Mouse (Mus musculus): ENCODE measurements around the gene Slc44a3.

Slc44a3 gene

DNA sequence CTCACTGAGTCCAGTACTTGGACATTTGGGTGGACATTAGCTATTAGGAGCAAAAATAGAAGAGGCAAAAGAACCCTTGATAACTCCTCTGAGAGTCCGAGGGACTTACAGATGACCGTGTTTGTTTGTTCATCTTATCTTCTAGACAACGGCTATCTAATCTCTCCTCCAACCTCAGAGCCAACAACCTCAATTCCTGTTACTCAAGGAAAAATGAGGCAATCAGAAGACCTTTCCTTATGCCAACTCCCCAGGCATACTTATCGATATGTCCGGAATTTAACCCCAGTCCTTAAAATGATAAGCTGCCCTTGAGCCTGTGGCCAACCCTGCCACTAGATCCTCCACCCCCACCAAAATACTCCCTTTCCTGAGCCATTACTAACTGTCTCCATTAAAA lies 31.5 kb downstream of the Slc44a3 start:
- no peak for DNase-seq (ENCODE audit: low read depth, low spot score)

DNA sequence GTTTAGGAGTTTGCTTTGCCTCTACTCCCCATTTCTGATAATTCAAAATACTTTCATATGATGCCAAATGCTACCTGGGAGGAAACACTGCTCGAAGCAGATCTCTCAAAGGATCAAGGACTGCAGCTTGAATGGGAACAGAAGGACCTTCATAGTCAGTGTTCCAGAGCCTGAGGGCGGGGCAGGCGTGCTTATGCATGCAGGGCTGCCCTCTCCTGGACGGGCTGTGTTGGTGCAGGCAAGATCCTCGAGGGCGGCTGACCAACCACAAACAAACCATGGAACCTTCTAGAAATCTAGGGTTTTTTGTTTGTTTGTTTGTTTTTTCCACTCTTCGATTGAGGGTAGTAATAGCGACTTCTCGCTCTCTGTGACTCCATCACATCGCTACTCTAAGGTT lies 32.0 kb downstream of the Slc44a3 start:
- DNase-seq (ENCODE audit: low read depth, low spot score) = peak; percentile 78

- no peak for DNase-seq (ENCODE audit: low read depth, low spot score)
Measured at GRCm38 (mm10) chr3:121493997-121494421, 38.2 kb downstream of the Slc44a3 start.

GRCm38 (mm10) chr3:121492026-121492425 lies 40.2 kb downstream of the Slc44a3 start:
- no peak for DNase-seq (ENCODE audit: low read depth, low spot score)

DNA sequence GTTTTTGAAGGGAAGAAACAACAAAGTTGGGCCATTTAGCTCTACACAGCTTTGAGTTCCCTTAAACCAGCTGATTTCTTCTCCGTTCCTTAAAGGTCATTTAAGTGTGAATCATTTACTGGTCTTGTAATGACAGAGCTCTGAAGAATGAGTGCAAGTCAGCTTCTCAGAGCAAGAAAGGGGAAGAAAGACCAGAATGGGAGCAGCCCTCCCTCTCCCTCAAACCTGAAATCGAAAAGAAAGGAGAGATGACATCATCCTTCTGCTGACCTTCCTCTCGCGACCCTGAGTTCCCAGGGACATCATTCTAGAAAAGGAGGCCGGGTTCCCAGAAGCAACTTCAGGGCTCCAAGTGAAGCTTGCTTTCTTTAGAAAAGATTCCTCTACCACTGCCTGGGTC lies 41.3 kb downstream of the Slc44a3 start:
- DNase-seq (ENCODE audit: low read depth, low spot score) = no peak

DNA sequence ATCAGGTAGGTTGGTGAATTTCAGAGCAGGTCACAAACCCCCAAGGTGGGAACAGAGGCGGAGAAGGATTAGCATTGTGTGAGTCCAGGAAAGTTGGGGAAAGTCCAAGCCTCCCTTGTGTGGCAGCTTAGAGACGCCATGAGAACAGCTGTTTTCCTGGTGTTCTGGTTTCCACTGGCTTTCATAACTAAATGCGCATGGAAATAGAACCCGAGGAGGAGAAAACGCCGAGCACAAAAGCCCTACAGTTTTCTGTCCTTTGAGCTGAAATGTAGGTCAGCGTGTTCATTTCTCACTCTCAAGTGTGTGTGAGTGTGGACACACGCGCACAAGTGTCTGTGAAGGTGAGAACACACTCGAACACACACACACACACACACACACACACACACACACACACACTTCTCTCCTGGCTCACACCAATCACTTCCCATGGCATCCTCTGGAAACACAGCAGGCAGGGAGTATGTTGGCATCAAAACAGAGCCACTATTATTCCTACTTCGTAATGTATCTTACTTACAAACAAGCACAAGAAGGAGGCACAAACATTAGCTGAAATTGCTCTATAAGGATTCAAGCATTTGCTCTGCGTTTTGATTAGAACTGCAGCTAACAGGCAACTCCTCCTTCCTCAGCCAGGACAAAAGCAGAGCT lies 42.6 kb downstream of the Slc44a3 start:
- no peak for DNase-seq (ENCODE audit: low read depth, low spot score)

DNA sequence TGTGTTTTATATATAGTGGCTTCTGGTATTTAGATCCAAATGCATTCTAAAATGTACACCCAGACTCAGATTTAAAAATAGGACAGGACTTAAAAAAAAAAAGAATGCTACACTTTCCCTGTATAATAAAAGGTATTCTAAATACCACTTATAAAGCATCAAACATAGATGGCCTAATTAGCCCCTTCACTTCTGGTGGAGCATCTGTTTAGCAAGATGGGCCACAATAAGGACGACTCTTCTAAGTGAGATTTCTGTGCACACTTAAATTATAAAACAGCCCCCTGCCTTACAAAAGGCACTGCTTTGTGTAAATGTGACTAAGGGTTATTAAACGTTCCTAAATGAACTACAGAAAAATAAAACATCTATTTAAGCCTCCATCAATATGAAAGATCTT lies 47.0 kb downstream of the Slc44a3 start:
- DNase-seq (ENCODE audit: low read depth, low spot score) = no peak

- no peak for DNase-seq (ENCODE audit: low read depth, low spot score)
Measured at GRCm38 (mm10) chr3:121483266-121484161, 48.7 kb downstream of the Slc44a3 start.

DNA sequence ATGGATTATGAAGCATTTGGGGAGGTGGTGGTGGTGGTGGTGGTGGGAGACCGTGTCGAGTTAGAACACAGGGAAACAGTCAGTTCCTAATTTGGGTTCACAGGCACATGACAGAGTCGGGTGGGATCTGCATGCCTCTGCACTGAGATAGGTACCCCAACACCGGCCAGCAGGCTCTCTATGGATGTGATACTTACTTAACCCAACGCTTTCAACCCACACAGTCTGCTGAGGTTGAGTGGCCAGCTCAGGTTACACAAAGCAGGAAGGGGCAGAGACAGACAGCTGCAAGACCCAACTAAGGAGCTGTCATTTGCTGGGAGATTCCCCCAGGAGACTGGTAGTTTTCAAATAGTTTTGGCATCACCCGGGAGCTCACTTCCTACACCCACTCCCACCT lies 50.6 kb downstream of the Slc44a3 start:
- DNase-seq (ENCODE audit: low read depth, low spot score) = no peak

DNA sequence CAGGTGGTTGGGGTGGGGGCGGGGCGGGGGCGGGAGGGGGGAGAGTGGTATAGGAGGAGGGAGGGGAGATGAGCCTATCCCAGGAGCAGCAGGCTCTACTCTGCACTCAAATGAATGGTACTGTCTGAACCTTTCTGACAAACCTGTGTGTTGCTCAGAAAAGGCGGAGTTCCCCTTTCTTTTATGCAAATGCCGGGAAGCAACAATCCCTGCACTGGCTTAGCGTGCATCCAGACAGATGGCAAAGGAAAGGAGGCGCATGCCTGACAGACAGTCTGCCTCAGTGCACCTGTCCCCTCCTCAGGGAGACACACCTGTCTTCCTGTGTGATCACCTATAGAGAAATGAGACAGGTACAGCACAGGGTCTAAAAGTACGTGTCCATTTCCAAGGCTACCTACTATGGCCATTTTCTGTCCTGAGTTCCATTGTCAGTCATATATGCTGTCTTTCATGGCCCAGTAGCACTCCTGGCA lies 51.2 kb downstream of the Slc44a3 start:
- no peak for DNase-seq (ENCODE audit: low read depth, low spot score)

- DNase-seq (ENCODE audit: low read depth, low spot score) = no peak
Measured at GRCm38 (mm10) chr3:121480030-121480960, 51.9 kb downstream of the Slc44a3 start.

GRCm38 (mm10) chr3:121474738-121475137 lies 57.5 kb downstream of the Slc44a3 start:
- DNase-seq (ENCODE audit: low read depth, low spot score) = no peak

- DNase-seq (ENCODE audit: low read depth, low spot score) = no peak
Measured at GRCm38 (mm10) chr3:121471703-121472102, 60.5 kb downstream of the Slc44a3 start.

- DNase-seq (ENCODE audit: low read depth, low spot score) = peak; percentile 49
Measured at GRCm38 (mm10) chr3:121469185-121469975, 62.8 kb downstream of the Slc44a3 start.

DNA sequence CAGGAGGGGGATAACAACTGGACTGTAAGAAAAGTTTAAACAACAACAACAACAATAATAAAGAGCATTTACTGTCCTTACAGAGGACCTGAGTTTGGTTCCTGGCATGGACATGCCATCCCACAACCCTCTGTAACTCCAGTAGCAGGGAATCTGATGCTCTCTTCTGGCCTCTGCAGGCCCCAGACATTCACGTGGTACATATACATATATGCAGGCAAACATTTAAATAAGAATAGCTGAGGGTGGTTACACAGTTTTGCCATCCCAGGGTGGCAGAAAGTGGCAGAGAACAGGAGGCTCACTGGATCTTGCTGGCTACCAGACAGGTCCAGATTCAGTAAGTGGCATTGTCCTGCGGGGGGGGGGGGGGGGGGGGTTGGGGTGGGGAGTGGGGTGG lies 64.1 kb downstream of the Slc44a3 start:
- peak; percentile 52 for DNase-seq (ENCODE audit: low read depth, low spot score)

DNA sequence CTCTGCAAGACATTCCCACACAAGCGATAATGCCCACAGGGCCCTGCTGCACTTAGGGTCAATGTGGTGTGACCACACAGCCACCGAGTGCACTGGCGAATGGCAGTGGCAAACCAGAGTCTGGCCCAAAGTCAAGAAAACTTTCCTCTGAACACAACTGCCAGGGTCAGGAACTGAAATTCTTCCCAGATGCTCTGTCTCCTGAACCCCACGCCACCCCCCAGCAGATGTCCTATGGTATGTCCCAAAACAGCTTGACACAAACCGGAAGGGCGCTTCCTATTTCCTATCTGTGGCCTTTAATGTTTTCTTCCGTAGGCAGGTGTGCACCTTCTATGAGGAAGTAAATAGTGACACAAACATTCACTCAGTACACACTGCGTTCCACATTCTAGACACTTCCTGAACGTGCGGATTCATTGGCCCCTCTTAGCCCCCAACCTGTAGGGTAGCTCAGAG lies 65.1 kb downstream of the Slc44a3 start:
- peak; percentile 57 for DNase-seq (ENCODE audit: low read depth, low spot score)

DNA sequence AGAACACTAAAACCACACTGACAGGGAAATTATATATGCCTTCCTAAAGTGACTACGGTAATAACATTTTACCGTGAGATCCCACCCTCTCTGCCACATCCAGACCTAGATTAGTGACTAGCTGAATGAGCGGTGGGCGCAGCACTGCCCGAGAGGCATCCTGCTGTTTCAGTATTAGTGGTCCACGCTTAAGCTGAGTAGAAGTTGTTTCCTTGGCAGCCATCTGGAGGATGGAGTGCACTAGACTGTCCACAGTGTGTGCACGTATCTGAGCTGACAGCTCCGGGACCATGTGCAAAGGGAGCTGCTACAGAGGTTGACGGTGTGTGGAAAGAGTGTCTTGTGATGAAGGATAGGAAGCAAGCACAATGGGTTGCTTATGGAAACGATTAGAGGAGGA lies 66.4 kb downstream of the Slc44a3 start:
- no peak for DNase-seq (ENCODE audit: low read depth, low spot score)

GRCm38 (mm10) chr3:121464733-121465305 lies 67.4 kb downstream of the Slc44a3 start:
- DNase-seq (ENCODE audit: low read depth, low spot score) = peak; percentile 60

DNA sequence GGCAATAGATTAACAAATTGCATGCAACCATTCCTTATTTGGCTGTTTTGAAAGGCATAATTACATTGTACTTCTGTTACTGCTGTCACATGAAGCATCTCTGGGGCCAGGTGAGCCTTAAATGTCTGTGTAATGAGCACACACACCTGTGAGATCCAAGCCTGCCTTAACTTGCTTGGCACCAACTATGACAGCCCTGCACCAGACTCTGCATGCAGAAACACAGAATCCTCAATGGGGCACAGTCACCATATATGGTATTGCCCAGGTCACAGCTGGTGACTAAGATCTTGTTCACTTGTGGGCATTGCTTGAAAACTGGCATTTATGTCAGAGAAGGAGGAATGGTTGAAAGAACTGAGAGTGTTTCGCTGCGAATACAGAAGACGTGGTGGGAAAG lies 69.4 kb downstream of the Slc44a3 start:
- DNase-seq (ENCODE audit: low read depth, low spot score) = no peak

GRCm38 (mm10) chr3:121461477-121461876 lies 70.7 kb downstream of the Slc44a3 start:
- no peak for DNase-seq (ENCODE audit: low read depth, low spot score)

Data from R1 (cell line).